Mouse (Mus musculus): ENCODE measurements around the gene 4931422A03Rik. TPM values are rescaled to one million over a fixed set of nuclear protein-coding genes. Genes with fewer than 3 reads are reported as not detected.

4931422A03Rik gene
- total RNA-seq, 1 experiment from 2014 or later, result not detected

GRCm38 (mm10) chr2:103936666-103937065, 91.5 kb downstream of the 4931422A03Rik start:
- DNase-seq, result no peak

GRCm38 (mm10) chr2:103935691-103936435, 92.3 kb downstream of the 4931422A03Rik start:
- DNase-seq, result no peak

GRCm38 (mm10) chr2:103934670-103935069, 93.5 kb downstream of the 4931422A03Rik start:
- no peak for DNase-seq

GRCm38 (mm10) chr2:103934270-103934669, 93.9 kb downstream of the 4931422A03Rik start:
- no peak for DNase-seq

GRCm38 (mm10) chr2:103932480-103932879, 95.7 kb downstream of the 4931422A03Rik start:
- no peak for DNase-seq

- DNase-seq, result no peak
These were observed 96.1 kb downstream of the 4931422A03Rik start for GRCm38 (mm10) chr2:103932025-103932424.

GRCm38 (mm10) chr2:103931511-103931911, 96.7 kb downstream of the 4931422A03Rik start:
- peak; percentile 20 for DNase-seq

- DNase-seq, result no peak
These were observed 97.7 kb downstream of the 4931422A03Rik start for GRCm38 (mm10) chr2:103930306-103931019.

- DNase-seq, result peak; percentile 13
These were observed 100.5 kb downstream of the 4931422A03Rik start for GRCm38 (mm10) chr2:103927610-103928145.

GRCm38 (mm10) chr2:103926586-103927113, 101.5 kb downstream of the 4931422A03Rik start:
- no peak for DNase-seq

GRCm38 (mm10) chr2:103919488-103919887, 108.7 kb downstream of the 4931422A03Rik start:
- no peak for DNase-seq

GRCm38 (mm10) chr2:103918375-103918774, 109.8 kb downstream of the 4931422A03Rik start:
- DNase-seq, result no peak

GRCm38 (mm10) chr2:103917375-103917774, 110.8 kb downstream of the 4931422A03Rik start:
- DNase-seq, result no peak

Other genes with a start within 250 kb of the 4931422A03Rik start
- 417 and 423 TPM in 2 replicates for gene Caprin1, start 230.7 kb downstream of the 4931422A03Rik start, total RNA-seq (2021)
- gene Lmo2, start 70.4 kb downstream of the 4931422A03Rik start, total RNA-seq (2021), result 28.5 and 30.2 TPM in 2 replicates
- gene Fbxo3, start 640 bp downstream of the 4931422A03Rik start, total RNA-seq (2021), result 76.7 and 79.6 TPM in 2 replicates
- gene Gm10912, start 37.5 kb upstream of the 4931422A03Rik start, total RNA-seq (2021), result 0.59 TPM in 1 of 2 replicates, not detected in the other
- gene Gm10799, start 40.2 kb upstream of the 4931422A03Rik start, total RNA-seq (2021), result not detected in 2 replicates
- 4.4 and 4.6 TPM in 2 replicates for gene Cd59b, start 41.5 kb upstream of the 4931422A03Rik start, total RNA-seq (2021)
- gene Cd59a, start 67.4 kb upstream of the 4931422A03Rik start, total RNA-seq (2021), result 47.4 and 51.9 TPM in 2 replicates
- 1.1 and 2.4 TPM in 2 replicates for gene A930018P22Rik, start 94.4 kb upstream of the 4931422A03Rik start, total RNA-seq (2021)

Data from adrenal gland, postnatal 14 days (tissue).